Mouse (Mus musculus) spleen, adult 2 months (tissue): ENCODE results near the gene Scimp. TPM values are rescaled to one million over a fixed set of nuclear protein-coding genes. Genes with fewer than 3 reads are reported as not detected.
"Not testable (repeated sequence)": the region's sequence is repeated elsewhere in the genome, so short reads cannot be mapped to it uniquely, and the experiment has no call there.

ENCODE experiments used
- DNase-seq, 2 experiments: peaks; one replicate each; pipeline versions ENCODE4 v3.0.0 to v3.0.0-alpha.2; 2012 to 2021; ENCODE audit warnings: low spot score in 2 of 2, low read depth in 1 of 2
- H3K27ac ChIP-seq: fragments of 200-500 bp; 2 replicates; pipeline ENCODE4 v1.5.1; 2012; ENCODE audit warnings: low read length, inconsistent platforms; ENCODE audit not compliant: insufficient read depth
- H3K27me3 ChIP-seq: fragments of 200-500 bp; 2 replicates; pipeline ENCODE4 v1.6.1; 2012; ENCODE audit warnings: mild to moderate bottlenecking, moderate library complexity, low read length, inconsistent platforms; ENCODE audit not compliant: control insufficient read depth, insufficient read depth
- H3K36me3 ChIP-seq: fragments of 200-500 bp; 2 replicates; pipeline ENCODE4 v1.6.1; 2012; ENCODE audit warnings: mild to moderate bottlenecking, low read length, inconsistent platforms; ENCODE audit not compliant: control insufficient read depth, insufficient read depth
- H3K4me1 ChIP-seq: fragments of 200-500 bp; 2 replicates; pipeline ENCODE4 v1.6.1; 2011; ENCODE audit warnings: inconsistent platforms; ENCODE audit not compliant: control insufficient read depth, insufficient read depth, insufficient read length
- H3K4me3 ChIP-seq: fragments of 200-500 bp; 2 replicates; pipeline ENCODE4 v1.5.1; 2011; ENCODE audit warnings: mild to moderate bottlenecking, inconsistent platforms; ENCODE audit not compliant: insufficient read depth, insufficient read length; ENCODE audit errors: extremely low read depth
- CTCF ChIP-seq: fragments of 200-500 bp; IDR thresholded peaks from 2 replicates; pipeline ENCODE4 v1.5.1; 2011; ENCODE audit warnings: mild to moderate bottlenecking, inconsistent platforms; ENCODE audit not compliant: insufficient read depth, insufficient read length, insufficient replicate concordance; ENCODE audit errors: extremely low read depth
- POLR2A ChIP-seq: fragments of 200-500 bp; IDR thresholded peaks from 2 replicates; pipeline ENCODE4 v1.6.1; 2011; ENCODE audit warnings: low read depth, low read length, inconsistent platforms
- WGBS: fragments of 180-500 bp; shearing (Covaris S2); methylation state at CpG from one replicate; pipeline ENCODE4 v1.1.7; 2018; 5-methylcytosine and 5-hydroxymethylcytosine counted together
- polyA plus RNA-seq: library from polyadenylated mRNA; depleted of rRNA; stranded (reverse); fragments of >200 nt; gene quantifications from 2 replicates; pipeline ENCODE4 v1.2.3, GENCODE M21; 2012

Scimp gene
- polyA plus RNA-seq, 1 experiment = 7.6 TPM

GRCm38 (mm10) chr11:70790426-70790825 lies 22.0 kb downstream of the Scimp start:
- 34% methylated on average over 2 of the region's 2 CpGs for WGBS
- TF ChIP-seq CTCF = no peak
- no peak for TF ChIP-seq POLR2A
- Histone ChIP-seq H3K27me3 (no peaks in the 10 kb centered on the region), H3K4me1 (peaks cover 40% of the 10 kb centered on the region; the same call in 1 of the 2 replicates), H3K36me3 (0 out of 2 replicates have a peak, but pooled peaks cover 2% of the 10 kb centered on the region), H3K27ac (peak overlapping the region; percentile 94), H3K4me3 (no peak overlapping the region)
- no peak for DNase-seq

- Histone ChIP-seq H3K27me3 (no peaks in the 10 kb centered on the region), H3K4me3 (peak overlapping the region; percentile 57), H3K27ac (peak overlapping the region; percentile 94), H3K4me1 (peaks cover 40% of the 10 kb centered on the region; the same call in 1 of the 2 replicates), H3K36me3 (peaks cover 3% of the 10 kb centered on the region; the same call in 1 of the 2 replicates)
- peak; percentile 61 to 65 for DNase-seq
- 18% methylated on average over 10 of the region's 10 CpGs for WGBS
- TF ChIP-seq CTCF (no peak), POLR2A (peak; percentile 2; the same call in 1 of the 2 replicates)
Measured at GRCm38 (mm10) chr11:70788972-70789655, 23.3 kb downstream of the Scimp start.

- Histone ChIP-seq H3K36me3 (peaks cover 1% of the 10 kb centered on the region; the same call in 1 of the 2 replicates), H3K27ac (no peak overlapping the region), H3K4me1 (peaks cover 40% of the 10 kb centered on the region; the same call in 1 of the 2 replicates), H3K4me3 (no peak overlapping the region), H3K27me3 (no peaks in the 10 kb centered on the region)
- WGBS = 67% methylated on average over 11 of the region's 11 CpGs
- no peak for DNase-seq
- TF ChIP-seq CTCF = no peak
Measured at GRCm38 (mm10) chr11:70787052-70787451, 25.3 kb downstream of the Scimp start.

GRCm38 (mm10) chr11:70785908-70786307 lies 26.5 kb downstream of the Scimp start:
- Histone ChIP-seq H3K36me3 (peaks cover 1% of the 10 kb centered on the region; the same call in 1 of the 2 replicates), H3K4me1 (peaks cover 32% of the 10 kb centered on the region; the same call in 1 of the 2 replicates), H3K27me3 (no peaks in the 10 kb centered on the region), H3K4me3 (no peak overlapping the region), H3K27ac (peak overlapping the region; percentile 6; the same call in 1 of the 2 replicates)
- WGBS = 29% methylated on average over 2 of the region's 2 CpGs
- TF ChIP-seq CTCF = no peak
- no peak for TF ChIP-seq POLR2A
- no peak for DNase-seq

GRCm38 (mm10) chr11:70778058-70778457 lies 34.3 kb downstream of the Scimp start:
- DNase-seq, H3K27me3 ChIP-seq, H3K36me3 ChIP-seq, H3K27ac ChIP-seq, H3K4me3 ChIP-seq, H3K4me1 ChIP-seq: not testable (repeated sequence)
- WGBS = 23% methylated on average over 6 of the region's 6 CpGs

GRCm38 (mm10) chr11:70777634-70778033 lies 34.8 kb downstream of the Scimp start:
- TF ChIP-seq POLR2A (no peak), CTCF (no peak)
- H3K4me1 ChIP-seq = peaks cover 2% of the 10 kb centered on the region; the same call in 1 of the 2 replicates
- no peak overlapping the region for H3K4me3 ChIP-seq
- H3K27me3 ChIP-seq = no peaks in the 10 kb centered on the region
- no peak for DNase-seq
- no peak overlapping the region for H3K27ac ChIP-seq
- H3K36me3 ChIP-seq = no peaks in the 10 kb centered on the region; the same call in 1 of the 2 replicates
- WGBS = 64% methylated on average over 6 of the region's 6 CpGs
